In genomic region chr16:30642229-30642628, GRCm38 (mm10) we compare ENCODE assay signal across 14 mouse cellular contexts. TPM values are rescaled to one million over a fixed set of nuclear protein-coding genes. Genes with fewer than 3 reads are reported as not detected.
DNase-seq lines count a peak whose midpoint lies in the region; TF ChIP-seq lines count a peak whose summit lies in the region.
"Had no signal": no experiment of that assay in that cellular context is flagged by ENCODE, and none has a peak within 500 bp of the region (broad histone marks: within the 10 kb centered on the region; RNA-seq: fewer than 3 reads in every experiment).

No protein-coding gene starts in this region.

- no peaks in the 10 kb centered on the region; the same call in 1 of the 2 replicates for H3K4me1 ChIP-seq in kidney, adult 2 months (ENCODE audit: control insufficient read depth, insufficient read depth, low read length)
- no peaks in the 10 kb centered on the region for H3K4me1 ChIP-seq in testis, adult 2 months (ENCODE audit: control insufficient read depth, insufficient read depth, low read length)

- no peak overlapping the region for H3K4me3 ChIP-seq in kidney, adult 2 months (ENCODE audit: insufficient read depth, low read depth, low read length)
- H3K4me3 ChIP-seq in testis, adult 2 months (ENCODE audit: control insufficient read depth, low read depth, low read length) = no peak overlapping the region
- H3K4me3 ChIP-seq: erythroblast, embryonic 14.5 days; heart, embryonic 13.5 days; liver, embryonic 13.5 days; neural tube, embryonic 12.5 days had no signal

- TF ChIP-seq CTCF in kidney, adult 2 months (conservative IDR thresholded peaks at IDR 0.05; ENCODE audit: insufficient read depth, insufficient read length, low read depth, low read length) = 0 out of 2 replicates have a peak, but pooled peaks have one; percentile 20
- peak; percentile 92; the same call in 1 of the 2 replicates for TF ChIP-seq CTCF in testis, adult 2 months (IDR thresholded peaks at IDR 0.05; ENCODE audit: control insufficient read depth, insufficient read depth, insufficient replicate concordance, low read depth, low read length)

- no peaks in the 10 kb centered on the region for H3K27me3 ChIP-seq in kidney, adult 2 months (replicated peaks; ENCODE audit: control insufficient read depth, insufficient read depth, low read length)
- H3K27me3 ChIP-seq in testis, adult 2 months (ENCODE audit: control insufficient read depth, insufficient read depth, low read length) = no peaks in the 10 kb centered on the region
- H3K27me3 ChIP-seq: heart, embryonic 13.5 days; liver, embryonic 13.5 days; neural tube, embryonic 12.5 days had no signal

- WGBS in kidney, adult 2 months = 92% methylated on average over 3 of the region's 3 CpGs

- no peak overlapping the region for H3K27ac ChIP-seq in kidney, adult 2 months (ENCODE audit: insufficient read depth, low read depth, low read length)
- H3K27ac ChIP-seq in testis, adult 2 months (ENCODE audit: control insufficient read depth, insufficient read depth, low read depth, low read length) = no peak overlapping the region
- H3K27ac ChIP-seq: heart, embryonic 13.5 days; liver, embryonic 13.5 days; neural tube, embryonic 12.5 days had no signal

- no peaks in the 10 kb centered on the region for H3K36me3 ChIP-seq in kidney, adult 2 months (ENCODE audit: control insufficient read depth, insufficient read depth, low read length)
- no peaks in the 10 kb centered on the region for H3K36me3 ChIP-seq in testis, adult 2 months (ENCODE audit: control insufficient read depth, insufficient read depth, low read length)
- H3K36me3 ChIP-seq: heart, embryonic 13.5 days; liver, embryonic 13.5 days; neural tube, embryonic 12.5 days had no signal

- no peak for TF ChIP-seq POLR2A in kidney, adult 2 months (IDR thresholded peaks at IDR 0.05; ENCODE audit: low read depth, low read length)
- no peak for TF ChIP-seq POLR2A in testis, adult 2 months (IDR thresholded peaks at IDR 0.05; ENCODE audit: control insufficient read depth, low read depth, low read length)

- DNase-seq in kidney, adult 2 months = no peak
- DNase-seq in kidney, adult 11 months = no peak
- no peak for DNase-seq in testis, postnatal 14 days (ENCODE audit: low spot score)
- DNase-seq in R1 (ENCODE audit: low read depth, low spot score) = peak; percentile 92
- DNase-seq in cerebellum, adult 9-11 months = no peak
- DNase-seq in right cerebral cortex, adult 18-20 months = no peak
- DNase-seq: cerebellum, adult 9-10 months; gastrocnemius, postnatal 36 days; kidney, adult 8-10 months; liver, embryonic 13.5 days had no signal

RNA-seq across cellular contexts. Expression of gene Fam43a, which starts 42.7 kb away (rescaled TPM):
- 26.4 and 31.4 TPM in 2 replicates for polyA plus RNA-seq in kidney, adult 2 months (2012; rRNA removed)
- 0.35 and 0.69 TPM in 2 replicates for polyA plus RNA-seq in testis, adult 2 months (2012; rRNA removed)

RNA-seq across cellular contexts. Expression of gene Lsg1, which starts 54.8 kb away (rescaled TPM):
- 9.1 and 9.4 TPM in 2 replicates for polyA plus RNA-seq in kidney, adult 2 months (2012; rRNA removed)
- 11.2 and 11.9 TPM in 2 replicates for polyA plus RNA-seq in testis, adult 2 months (2012; rRNA removed)

Comparison
In these comparisons a context has a peak if more than half of its experiments do, and no peak if none do; other contexts are left out.
1. RNA of gene Fam43a, which starts 42.7 kb away (polyA plus RNA-seq): 26.4 to 31.4 TPM in kidney, adult 2 months; 0.35 to 0.69 TPM in testis, adult 2 months; every median in the first group is over 10 times any median in the second.